Mouse (Mus musculus) liver, adult 2 months (tissue): ENCODE data around the gene Slc30a2. TPM values are rescaled to one million over a fixed set of nuclear protein-coding genes. Genes with fewer than 3 reads are reported as not detected.

Experiments
- DNase-seq: peaks from one replicate; pipeline ENCODE4 v3.0.0-alpha.2; 2011; ENCODE audit warnings: low read depth, low spot score; ENCODE audit errors: extremely low read depth
- H3K27ac ChIP-seq: fragments of 200-500 bp; replicated peaks from 2 replicates; pipeline ENCODE4 v1.5.1; 2012; ENCODE audit warnings: low read depth, mild to moderate bottlenecking, control low read depth, inconsistent platforms, low read length; ENCODE audit not compliant: insufficient read depth
- H3K27me3 ChIP-seq: fragments of 200-500 bp; 2 replicates; pipeline ENCODE4 v1.6.1; 2012; ENCODE audit warnings: mild to moderate bottlenecking, moderate library complexity, low read length, inconsistent platforms; ENCODE audit not compliant: control insufficient read depth, insufficient read depth
- H3K36me3 ChIP-seq: fragments of 200-500 bp; 2 replicates; pipeline ENCODE4 v1.6.1; 2012; ENCODE audit warnings: low read length, inconsistent platforms; ENCODE audit not compliant: control insufficient read depth, insufficient read depth
- H3K4me1 ChIP-seq: fragments of 200-500 bp; 2 replicates; pipeline ENCODE4 v1.6.1; 2011; ENCODE audit warnings: low read length; ENCODE audit not compliant: control insufficient read depth, insufficient read depth
- H3K4me3 ChIP-seq: fragments of 200-500 bp; 2 replicates; pipeline ENCODE4 v1.5.1; 2011; ENCODE audit warnings: low read depth, mild to moderate bottlenecking, control low read depth, low read length, moderate library complexity; ENCODE audit not compliant: insufficient read depth
- H3K79me2 ChIP-seq: fragments of 200-500 bp; 2 replicates; pipeline ENCODE4 v1.6.1; 2012; ENCODE audit warnings: inconsistent platforms, mild to moderate bottlenecking, low read length, moderate library complexity; ENCODE audit not compliant: control insufficient read depth, insufficient read depth
- H3K9ac ChIP-seq: fragments of 200-500 bp; 2 replicates; pipeline ENCODE4 v1.6.1; 2012; ENCODE audit warnings: low read depth, mild to moderate bottlenecking, control low read depth, inconsistent platforms, low read length
- CTCF ChIP-seq: fragments of 200-500 bp; IDR thresholded peaks from 2 replicates; pipeline ENCODE4 v1.5.1; 2011; ENCODE audit warnings: low read depth, low read length, control low read depth
- POLR2A ChIP-seq: fragments of 200-500 bp; IDR thresholded peaks from 2 replicates; pipeline ENCODE4 v1.6.1; 2011; ENCODE audit warnings: low read length, control low read depth; ENCODE audit not compliant: insufficient read depth; ENCODE audit errors: extremely low read depth
- WGBS: fragments of 180-500 bp; shearing (Covaris S2); methylation state at CpG from one replicate; pipeline ENCODE4 v1.1.7; 2018; 5-methylcytosine and 5-hydroxymethylcytosine counted together
- polyA plus RNA-seq: library from polyadenylated mRNA; depleted of rRNA; stranded (reverse); fragments of >200 nt; gene quantifications from 2 replicates; pipeline ENCODE4 v1.2.3, GENCODE M21; 2012
- total RNA-seq: library from RNA; depleted of rRNA; stranded (reverse); fragments of >200 nt; gene quantifications from 2 replicates; pipeline ENCODE4 v1.2.3, GENCODE M21; 2014

The Slc30a2 gene
- total and polyA plus RNA-seq, 2 experiments: under 0.01 TPM; not detected in 1

DNA sequence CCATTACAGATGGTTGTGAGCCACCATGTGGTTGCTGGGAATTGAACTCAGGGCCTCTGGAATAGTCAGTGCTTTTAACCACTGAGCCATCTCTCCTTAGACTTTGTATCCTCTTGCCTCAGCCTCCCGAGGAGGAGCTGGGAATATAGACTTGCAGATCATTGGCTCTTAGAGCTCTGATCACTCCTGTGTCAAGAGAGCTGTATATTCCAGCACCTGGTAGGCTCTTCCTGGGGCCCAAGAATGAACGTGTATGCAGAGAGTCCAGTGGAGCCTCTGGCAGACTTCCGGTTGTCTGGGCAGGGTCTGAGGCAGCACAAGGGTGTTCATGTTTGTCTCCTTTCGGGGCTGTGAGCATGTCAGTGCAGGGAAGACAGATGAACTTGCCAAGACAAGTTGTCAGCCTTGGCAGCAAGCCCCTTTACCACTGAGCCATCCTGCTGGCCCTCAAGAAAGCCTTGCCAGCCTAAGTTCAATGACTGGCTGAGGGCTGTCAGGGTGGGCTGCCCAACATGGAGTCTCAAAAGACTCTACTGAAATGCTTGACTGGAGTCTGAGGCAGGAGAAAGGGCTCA is 28.8 kb upstream of the Slc30a2 start:
- no peak for DNase-seq
- H3K27me3 ChIP-seq: no peaks in the 10 kb centered on the region
- no peak overlapping the region for H3K4me3 ChIP-seq
- peaks cover 2% of the 10 kb centered on the region; the same call in 1 of the 2 replicates for H3K4me1 ChIP-seq
- H3K9ac ChIP-seq: no peak overlapping the region
- no peak overlapping the region for H3K27ac ChIP-seq
- H3K36me3 ChIP-seq: no peaks in the 10 kb centered on the region
- WGBS: 92% methylated on average over 4 of the region's 4 CpGs
- TF ChIP-seq CTCF (no peak), POLR2A (no peak)
- no peaks in the 10 kb centered on the region for H3K79me2 ChIP-seq

DNA sequence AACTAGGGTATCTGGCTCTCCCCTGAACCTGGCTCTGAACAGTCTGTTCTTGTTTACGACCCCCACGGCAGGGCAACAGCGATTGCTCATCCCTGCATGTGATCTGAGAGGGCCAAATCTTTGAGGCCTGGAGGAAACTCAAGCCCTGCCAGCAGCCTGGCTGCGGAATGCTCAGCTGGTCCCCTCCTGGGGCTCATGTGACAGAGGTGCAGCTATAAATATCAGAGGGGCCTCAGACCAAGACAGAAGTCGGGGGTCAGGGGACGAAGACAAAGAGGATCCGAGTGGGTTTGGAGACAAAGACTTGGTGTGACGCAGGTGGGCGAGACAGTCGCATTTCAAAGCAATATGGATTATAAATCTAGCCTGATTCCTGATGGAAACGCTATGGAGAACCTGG is 28.1 kb upstream of the Slc30a2 start, which contains the start of gene Trim63:
Gene Trim63, plus strand, starts transcription at position 245 of the 400 bp plus-strand sequence.
- DNase-seq: no peak
- TF ChIP-seq POLR2A (no peak), CTCF (no peak)
- H3K4me1 ChIP-seq: peaks cover 1% of the 10 kb centered on the region; the same call in 1 of the 2 replicates
- no peak within 1 kb of the TSS for H3K4me3 ChIP-seq
- no peak within 1 kb of the TSS for H3K9ac ChIP-seq
- no peaks in the 10 kb centered on the region for H3K27me3 ChIP-seq
- WGBS: 62% methylated on average over 11 of the region's 11 CpGs
- H3K27ac ChIP-seq: no peak within 1 kb of the TSS
- H3K36me3 ChIP-seq: no peaks in the 10 kb centered on the region
- H3K79me2 ChIP-seq: no peaks in the 10 kb centered on the region

DNA sequence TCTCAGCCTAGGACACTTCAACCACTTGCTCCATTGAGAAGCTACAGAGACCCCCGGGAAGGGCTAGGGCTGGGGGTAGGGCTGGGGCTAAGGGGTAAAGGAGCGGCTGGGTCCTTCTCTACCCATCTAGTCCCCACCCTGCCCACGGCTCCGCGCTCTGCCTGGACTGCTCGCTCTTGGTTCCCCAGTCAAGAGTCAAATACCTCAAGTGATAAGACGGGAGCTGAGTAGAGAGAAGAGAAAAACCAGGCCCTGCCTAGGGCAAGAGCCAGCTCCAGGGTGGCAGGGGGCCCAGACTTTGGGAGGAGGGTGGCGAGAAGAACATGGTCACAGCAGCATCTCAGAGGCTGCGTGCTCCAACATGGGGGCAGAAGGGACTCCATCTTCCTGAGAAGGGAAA is 27.5 kb upstream of the Slc30a2 start:
- Histone ChIP-seq H3K4me1 (no peaks in the 10 kb centered on the region), H3K27me3 (no peaks in the 10 kb centered on the region), H3K27ac (no peak overlapping the region), H3K9ac (no peak overlapping the region), H3K4me3 (no peak overlapping the region), H3K79me2 (no peaks in the 10 kb centered on the region), H3K36me3 (no peaks in the 10 kb centered on the region)
- TF ChIP-seq POLR2A (no peak), CTCF (no peak)
- WGBS: 73% methylated on average over 9 of the region's 9 CpGs
- no peak for DNase-seq

DNA sequence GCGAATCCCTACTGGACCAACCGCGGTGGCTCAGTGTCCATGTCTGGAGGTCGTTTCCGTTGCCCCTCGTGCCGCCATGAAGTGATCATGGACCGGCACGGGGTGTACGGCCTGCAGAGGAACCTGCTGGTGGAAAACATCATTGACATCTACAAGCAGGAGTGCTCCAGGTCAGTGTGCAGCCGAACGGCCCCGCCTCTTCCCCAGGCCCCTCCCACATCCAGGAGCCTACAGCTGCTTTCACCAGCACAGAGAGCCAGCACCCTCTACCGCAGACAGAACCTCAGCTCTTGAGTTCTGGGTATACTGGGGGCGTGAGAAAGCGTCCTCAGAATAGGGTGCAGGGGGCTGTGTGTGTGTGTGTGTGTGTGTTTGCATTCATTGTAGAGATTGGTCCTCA is 26.6 kb upstream of the Slc30a2 start:
- no peaks in the 10 kb centered on the region for H3K36me3 ChIP-seq
- TF ChIP-seq CTCF (no peak), POLR2A (no peak)
- no peak overlapping the region for H3K9ac ChIP-seq
- no peak overlapping the region for H3K27ac ChIP-seq
- H3K4me3 ChIP-seq: no peak overlapping the region
- 42% methylated on average over 16 of the region's 16 CpGs for WGBS
- no peaks in the 10 kb centered on the region for H3K79me2 ChIP-seq
- no peaks in the 10 kb centered on the region for H3K27me3 ChIP-seq
- DNase-seq: no peak
- H3K4me1 ChIP-seq: no peaks in the 10 kb centered on the region

DNA sequence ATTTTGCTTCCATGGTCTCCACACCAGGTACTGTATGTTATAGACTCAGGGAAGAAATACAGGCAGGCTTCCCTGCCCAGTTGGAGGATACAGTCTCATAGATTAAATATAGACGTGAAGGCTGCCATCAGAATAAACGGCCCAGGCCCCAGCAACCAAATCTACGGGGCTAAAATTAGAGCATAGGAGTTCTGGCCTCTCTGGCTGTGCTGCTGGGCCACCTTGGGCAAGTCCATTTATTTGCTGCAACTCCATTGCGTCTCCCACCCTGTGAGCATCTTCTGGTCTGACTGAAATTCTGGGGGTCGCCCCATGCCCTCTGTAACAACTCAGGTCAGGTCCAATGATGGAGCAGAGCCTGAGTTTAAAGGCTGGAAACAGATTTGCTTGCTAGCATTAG is 23.9 kb upstream of the Slc30a2 start:
- TF ChIP-seq CTCF (no peak), POLR2A (no peak)
- 84% methylated on average over 5 of the region's 5 CpGs for WGBS
- H3K9ac ChIP-seq: no peak overlapping the region

DNA sequence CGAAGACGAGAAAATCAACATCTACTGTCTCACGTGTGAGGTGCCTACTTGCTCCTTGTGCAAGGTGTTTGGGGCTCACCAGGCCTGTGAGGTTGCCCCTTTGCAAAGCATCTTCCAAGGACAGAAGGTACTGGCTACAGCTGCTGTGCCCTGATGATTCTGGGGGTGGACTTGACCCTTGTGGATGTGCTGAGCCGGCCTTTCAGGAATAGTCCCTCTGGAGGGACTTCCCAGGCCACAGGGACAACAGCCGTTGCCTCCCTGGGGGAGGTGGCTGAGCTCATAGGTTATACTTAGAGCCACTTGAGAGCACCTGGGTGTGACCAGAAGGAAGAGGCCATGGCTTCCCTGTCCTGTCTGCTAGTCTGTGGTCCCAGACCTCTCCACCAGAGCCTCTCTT is 23.3 kb upstream of the Slc30a2 start:
- WGBS: 77% methylated on average over 5 of the region's 5 CpGs
- H3K4me3 ChIP-seq: no peak overlapping the region

More for the DNA sequence above, 23.9 kb upstream of the Slc30a2 start:
- H3K27me3 ChIP-seq: no peaks in the 10 kb centered on the region
- no peak for DNase-seq
- H3K79me2 ChIP-seq: no peaks in the 10 kb centered on the region
- no peaks in the 10 kb centered on the region for H3K4me1 ChIP-seq
- H3K4me3 ChIP-seq: no peak overlapping the region
- no peaks in the 10 kb centered on the region for H3K36me3 ChIP-seq
- no peak overlapping the region for H3K27ac ChIP-seq

More for the DNA sequence above, 23.3 kb upstream of the Slc30a2 start:
- no peak for DNase-seq
- H3K4me1 ChIP-seq: no peaks in the 10 kb centered on the region
- no peak overlapping the region for H3K27ac ChIP-seq
- TF ChIP-seq POLR2A (no peak), CTCF (no peak)
- H3K79me2 ChIP-seq: no peaks in the 10 kb centered on the region
- no peaks in the 10 kb centered on the region for H3K36me3 ChIP-seq
- H3K9ac ChIP-seq: no peak overlapping the region
- H3K27me3 ChIP-seq: no peaks in the 10 kb centered on the region
